Comparison of ENCODE assay signal across 7 mouse cellular contexts in the genomic region with DNA sequence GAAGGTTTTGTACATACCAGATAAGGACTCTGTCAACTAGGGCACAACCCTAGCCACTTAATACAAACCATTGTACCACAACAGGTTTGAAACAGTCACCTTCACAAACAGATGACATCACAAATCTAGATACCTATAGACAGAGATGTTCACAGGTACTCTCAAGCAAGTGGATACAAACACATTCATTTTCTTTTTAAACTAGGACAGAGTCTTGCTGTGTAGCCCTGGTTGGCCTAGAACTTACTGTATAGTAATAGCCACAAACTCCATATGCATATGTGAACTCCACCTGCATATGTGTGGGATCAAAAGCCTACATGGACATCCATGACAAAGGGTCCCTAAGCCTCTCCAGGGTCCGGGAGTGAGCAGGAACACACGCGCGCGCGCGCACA. TPM values are rescaled to one million over a fixed set of nuclear protein-coding genes. Genes with fewer than 3 reads are reported as not detected.
A peak's percentile ranks its signal among the peaks of the same experiment; 100 is the strongest.
DNase-seq lines count a peak whose midpoint lies in the region; ATAC-seq lines count a peak whose summit lies in the region.

A gene (plus strand): TSS at position 301 of the 398 bp plus-strand sequence.

- peak within 1 kb of the TSS; percentile 82 for H3K9ac ChIP-seq in lung, embryonic 16.5 days (ENCODE audit: low read length)
- H3K9ac ChIP-seq in forebrain, embryonic 14.5 days (ENCODE audit: low read length) = peak within 1 kb of the TSS; percentile 87
- peak within 1 kb of the TSS; percentile 88 for H3K9ac ChIP-seq in neural tube, embryonic 14.5 days (replicated peaks; ENCODE audit: low read depth, low read length)

- DNase-seq in lung, adult 18-20 months = no peak
- DNase-seq in forebrain, embryonic 14.5 days (ENCODE audit: low spot score) = no peak
- no peak for DNase-seq in left cerebral cortex, adult 8-10 months (ENCODE audit: low spot score in 2 of 2)
- DNase-seq in gastrocnemius, postnatal 4 days (ENCODE audit: low spot score in 2 of 2) = no peak
- DNase-seq in embryo, embryonic 9.5 days (ENCODE audit: extremely low spot score) = no peak

- peak within 1 kb of the TSS; percentile 88 for H3K4me2 ChIP-seq in lung, embryonic 16.5 days (ENCODE audit: low read depth, low read length)
- peak within 1 kb of the TSS; percentile 80 for H3K4me2 ChIP-seq in forebrain, embryonic 14.5 days (ENCODE audit: low read length)
- H3K4me2 ChIP-seq in neural tube, embryonic 14.5 days (ENCODE audit: low read depth, low read length) = peak within 1 kb of the TSS; percentile 73

- no peak; the same call in 1 of the 2 replicates for ATAC-seq in lung, embryonic 16.5 days (ENCODE audit: low read depth)
- no peak for ATAC-seq in forebrain, embryonic 14.5 days
- ATAC-seq in neural tube, embryonic 14.5 days (ENCODE audit: low read depth) = no peak; the same call in 1 of the 2 replicates

- no peaks in the 10 kb centered on the region for H3K4me1 ChIP-seq in lung, embryonic 16.5 days (replicated peaks; ENCODE audit: control insufficient read depth, insufficient read depth, low read length)
- no peaks in the 10 kb centered on the region for H3K4me1 ChIP-seq in forebrain, embryonic 14.5 days (ENCODE audit: control insufficient read depth, insufficient read depth, low read length)
- no peaks in the 10 kb centered on the region for H3K4me1 ChIP-seq in neural tube, embryonic 14.5 days (ENCODE audit: control insufficient read depth, insufficient read depth, low read length)

- H3K27ac ChIP-seq in lung, embryonic 16.5 days (ENCODE audit: low read length) = peak within 1 kb of the TSS; percentile 79
- peak within 1 kb of the TSS; percentile 80 for H3K27ac ChIP-seq in forebrain, embryonic 14.5 days (ENCODE audit: low read depth, low read length)
- H3K27ac ChIP-seq in neural tube, embryonic 14.5 days (ENCODE audit: low read depth, low read length) = peak within 1 kb of the TSS; percentile 82

- H3K9me3 ChIP-seq in lung, embryonic 16.5 days (ENCODE audit: control insufficient read depth, low read length) = no peaks in the 10 kb centered on the region
- no peaks in the 10 kb centered on the region for H3K9me3 ChIP-seq in forebrain, embryonic 14.5 days (replicated peaks; ENCODE audit: control insufficient read depth, low read length)
- no peaks in the 10 kb centered on the region for H3K9me3 ChIP-seq in neural tube, embryonic 14.5 days (ENCODE audit: control insufficient read depth, low read length)

- H3K36me3 ChIP-seq in lung, embryonic 16.5 days (ENCODE audit: control insufficient read depth, insufficient read depth, low read length) = no peaks in the 10 kb centered on the region
- no peaks in the 10 kb centered on the region for H3K36me3 ChIP-seq in forebrain, embryonic 14.5 days (ENCODE audit: control insufficient read depth, insufficient read depth, low read length)
- no peaks in the 10 kb centered on the region for H3K36me3 ChIP-seq in neural tube, embryonic 14.5 days (ENCODE audit: control insufficient read depth, insufficient read depth, low read length)

- peaks cover 16% of the 10 kb centered on the region; the same call in 1 of the 2 replicates for H3K27me3 ChIP-seq in lung, embryonic 16.5 days (ENCODE audit: control insufficient read depth, insufficient read depth, low read depth, low read length)
- no peaks in the 10 kb centered on the region for H3K27me3 ChIP-seq in forebrain, embryonic 14.5 days (replicated peaks; ENCODE audit: control insufficient read depth, insufficient read depth, low read length)
- H3K27me3 ChIP-seq in neural tube, embryonic 14.5 days (ENCODE audit: control insufficient read depth, insufficient read depth, low read length) = no peaks in the 10 kb centered on the region

- 1% methylated on average over 7 of the region's 7 CpGs for WGBS in lung, embryonic 16.5 days
- 0% methylated on average over 1 of the region's 7 CpGs for WGBS in forebrain, embryonic 14.5 days
- 0% methylated on average over 7 of the region's 7 CpGs for WGBS in neural tube, embryonic 14.5 days

- H3K4me3 ChIP-seq in lung, embryonic 16.5 days (ENCODE audit: low read length) = peak within 1 kb of the TSS; percentile 71
- peak within 1 kb of the TSS; percentile 90 for H3K4me3 ChIP-seq in forebrain, embryonic 14.5 days (ENCODE audit: low read depth, low read length)
- H3K4me3 ChIP-seq in neural tube, embryonic 14.5 days (ENCODE audit: low read depth, low read length) = peak within 1 kb of the TSS; percentile 87

RNA-seq across cellular contexts. Expression of the gene that starts here (rescaled TPM):
- 6.9 and 7.7 TPM in 2 replicates for polyA plus RNA-seq in lung, embryonic 16.5 days (2015; fragmentation: Nextera tagmentation; extraction: Ambion mirVana)
- 25.9 and 32.5 TPM in 2 replicates for polyA plus RNA-seq in forebrain, embryonic 14.5 days (2014; fragmentation: Nextera tagmentation; extraction: Ambion mirVana)
- total RNA-seq in left cerebral cortex, adult 8-10 months (2022) = 10 to 100 TPM; 29.0 to 34.2 (median 32.6) TPM
- polyA plus RNA-seq in neural tube, embryonic 14.5 days (2014; fragmentation: Nextera tagmentation; extraction: Ambion mirVana) = 51.3 and 52.9 TPM in 2 replicates
- 1 to 10 TPM; 1.8 to 2.6 TPM for total RNA-seq in gastrocnemius, postnatal 4 days (2021)

Comparison
In these comparisons a context has a peak if more than half of its experiments do, and no peak if none do; other contexts are left out.
1. RNA of the gene that starts here (total RNA-seq): 29.0 to 34.2 TPM in left cerebral cortex, adult 8-10 months; 1.8 to 2.6 TPM in gastrocnemius, postnatal 4 days; every median in the first group is over 4 times any median in the second.
2. Peak in every context shown above with its lines, with median percentiles within 50 percentile points of each other: H3K27ac ChIP-seq, H3K4me2 ChIP-seq, H3K4me3 ChIP-seq and H3K9ac ChIP-seq.